Mouse (Mus musculus) embryonic fibroblast, embryonic 13.5 days (primary cell): ENCODE results near the gene Entpd2. TPM values are rescaled to one million over a fixed set of nuclear protein-coding genes. Genes with fewer than 3 reads are reported as not detected.

Source experiments
- H3K27ac ChIP-seq: 2 replicates; pipeline ENCODE4 v1.5.1; 2012; ENCODE audit warnings: low read length, control low read depth, inconsistent platforms; ENCODE audit not compliant: insufficient read depth
- H3K4me1 ChIP-seq: 2 replicates; pipeline ENCODE4 v1.6.1; 2011; ENCODE audit warnings: low read length; ENCODE audit not compliant: control insufficient read depth, insufficient read depth
- H3K4me3 ChIP-seq: 2 replicates; pipeline ENCODE4 v1.5.1; 2011; ENCODE audit warnings: mild to moderate bottlenecking, control low read depth, low read length; ENCODE audit not compliant: insufficient read depth
- CTCF ChIP-seq: IDR thresholded peaks from 2 replicates; pipeline ENCODE4 v1.5.1; 2011; ENCODE audit warnings: mild to moderate bottlenecking, control low read depth, low read length, moderate library complexity, borderline replicate concordance; ENCODE audit not compliant: insufficient read depth
- POLR2A ChIP-seq: IDR thresholded peaks from 2 replicates; pipeline ENCODE4 v1.6.1; 2011; ENCODE audit warnings: low read depth, mild to moderate bottlenecking, control low read depth, low read length, moderate library complexity
- polyA plus RNA-seq: library from polyadenylated mRNA; stranded (reverse); fragments of >200 nt; gene quantifications from 2 replicates; pipeline ENCODE4 v1.2.4, GENCODE M21; 2011; ENCODE audit warnings: low read depth; ENCODE audit not compliant: missing spikeins, insufficient read length

Gene Entpd2
- polyA plus RNA-seq, 1 experiment: 2.2 TPM

DNA sequence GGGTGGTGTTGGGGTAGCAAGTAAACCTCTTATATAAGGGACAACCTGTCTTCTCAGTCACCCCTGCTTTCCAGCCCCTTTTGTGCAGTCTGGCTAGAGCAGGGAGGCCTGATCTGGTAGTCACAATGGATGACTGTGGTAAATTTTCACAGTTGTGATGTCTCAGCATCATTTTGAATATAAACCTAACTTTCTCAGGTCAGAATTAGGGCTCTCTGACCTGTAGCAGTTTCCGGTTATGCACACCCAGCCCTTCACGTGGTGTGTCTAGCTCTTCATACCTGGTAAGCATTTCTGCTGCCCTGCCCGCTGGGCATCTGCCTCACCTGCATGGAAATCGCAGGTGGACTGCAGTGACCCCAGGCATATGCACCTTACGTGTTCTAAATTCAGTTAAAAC lies 31.6 kb downstream of the Entpd2 start:
- TF ChIP-seq CTCF (no peak), POLR2A (no peak)
- Histone ChIP-seq H3K4me1 (no peaks in the 10 kb centered on the region), H3K4me3 (no peak overlapping the region), H3K27ac (no peak overlapping the region)

DNA sequence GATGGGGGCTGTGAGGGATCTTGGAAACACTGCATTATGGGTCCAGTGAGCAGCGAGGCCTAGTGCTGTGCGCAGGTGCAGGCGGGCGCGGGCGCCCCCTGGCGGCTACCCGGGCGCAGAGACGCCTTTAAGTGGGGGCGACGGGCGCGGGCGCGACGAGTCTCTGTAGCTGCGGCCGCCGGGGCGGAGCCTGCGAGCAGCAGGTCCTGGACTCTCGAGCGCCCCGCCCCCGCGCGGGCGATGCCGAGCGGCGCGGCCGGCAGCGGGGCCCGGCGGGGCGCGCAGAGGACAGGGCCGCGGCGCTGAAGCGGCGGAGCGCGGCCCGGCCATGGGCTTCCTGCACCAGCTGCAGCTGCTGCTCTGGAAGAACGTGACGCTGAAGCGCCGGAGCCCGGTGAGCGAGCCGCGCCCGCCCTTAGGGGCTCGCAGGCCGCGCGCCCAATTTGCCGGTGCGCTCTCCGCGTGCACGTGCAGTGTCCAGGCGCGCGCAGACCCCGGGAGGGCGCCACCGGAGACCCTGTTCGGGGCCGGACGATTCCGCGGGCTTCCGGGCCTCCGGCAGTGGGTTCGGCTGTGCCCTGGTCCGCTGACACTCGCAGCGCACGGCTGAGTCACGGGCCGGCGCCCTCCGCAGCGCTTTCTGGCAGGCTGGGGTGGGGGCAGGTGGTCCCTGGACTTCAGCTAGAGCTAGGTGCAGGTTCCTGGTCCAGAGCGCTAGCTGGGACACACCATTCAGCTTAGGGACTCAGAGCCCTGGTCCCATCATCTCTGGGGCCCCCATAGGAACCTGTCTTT lies 33.0 kb downstream of the Entpd2 start, which contains the start of gene Abca2:
Gene Abca2, plus strand, starts transcription at position 262 of the 795 bp plus-strand sequence.
- no peak within 1 kb of the TSS for H3K27ac ChIP-seq
- peak within 1 kb of the TSS; percentile 48 for H3K4me3 ChIP-seq
- no peaks in the 10 kb centered on the region for H3K4me1 ChIP-seq
- TF ChIP-seq POLR2A (peak; percentile 27; the same call in 1 of the 2 replicates), CTCF (peak; percentile 76)

GRCm38 (mm10) chr2:25429435-25430180 lies 33.9 kb downstream of the Entpd2 start:
- TF ChIP-seq POLR2A: no peak
- TF ChIP-seq CTCF: no peak
- no peak overlapping the region for H3K27ac ChIP-seq
- H3K4me3 ChIP-seq: peak overlapping the region; percentile 48; the same call in 1 of the 2 replicates
- H3K4me1 ChIP-seq: no peaks in the 10 kb centered on the region

DNA sequence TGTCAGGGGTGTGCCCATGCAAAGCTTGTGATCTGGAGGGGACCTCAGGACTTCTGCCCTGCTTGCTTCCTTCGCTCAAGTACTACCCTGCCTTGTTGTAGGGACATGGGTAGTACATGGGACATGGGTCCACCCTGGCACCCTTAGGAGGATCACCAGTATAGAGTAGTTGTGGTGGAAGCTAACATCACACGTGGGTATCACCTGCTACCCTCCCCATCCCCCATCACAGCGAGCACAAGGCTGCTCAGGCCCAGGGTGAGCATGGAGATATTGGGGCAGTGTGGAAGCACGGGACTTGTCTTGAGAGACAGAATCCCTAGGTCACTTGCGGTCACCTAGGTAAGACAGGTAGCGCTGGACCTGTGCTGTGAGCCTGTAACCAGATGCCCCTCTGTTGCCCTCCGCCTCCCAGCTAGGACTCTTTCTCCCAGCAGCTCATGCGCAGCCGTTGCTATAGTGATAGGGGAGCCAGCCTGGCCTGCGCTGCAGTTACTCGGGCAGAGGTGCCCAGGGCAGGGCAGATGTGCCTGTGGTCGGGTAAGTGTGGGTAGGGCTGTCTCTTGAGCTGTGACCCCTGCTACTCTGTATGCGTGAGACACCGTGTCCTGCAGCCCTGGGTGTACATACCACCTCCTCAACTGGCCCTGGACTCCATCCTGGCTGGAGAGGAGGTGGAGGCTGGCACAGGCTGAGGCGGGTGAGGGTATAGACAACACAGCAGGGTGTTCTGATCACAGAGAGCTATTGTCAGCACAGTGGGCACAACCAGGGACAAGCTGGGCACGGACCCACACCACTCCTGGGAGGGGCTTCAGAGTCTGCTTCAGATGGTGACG lies 34.9 kb downstream of the Entpd2 start:
- TF ChIP-seq POLR2A (no peak), CTCF (no peak)
- H3K27ac ChIP-seq: no peak overlapping the region
- no peaks in the 10 kb centered on the region for H3K4me1 ChIP-seq
- no peak overlapping the region for H3K4me3 ChIP-seq

- Histone ChIP-seq H3K4me3 (no peak overlapping the region), H3K27ac (no peak overlapping the region), H3K4me1 (no peaks in the 10 kb centered on the region)
- no peak for TF ChIP-seq POLR2A
- TF ChIP-seq CTCF: no peak
Observed at GRCm38 (mm10) chr2:25431308-25431855, 35.7 kb downstream of the Entpd2 start.

DNA sequence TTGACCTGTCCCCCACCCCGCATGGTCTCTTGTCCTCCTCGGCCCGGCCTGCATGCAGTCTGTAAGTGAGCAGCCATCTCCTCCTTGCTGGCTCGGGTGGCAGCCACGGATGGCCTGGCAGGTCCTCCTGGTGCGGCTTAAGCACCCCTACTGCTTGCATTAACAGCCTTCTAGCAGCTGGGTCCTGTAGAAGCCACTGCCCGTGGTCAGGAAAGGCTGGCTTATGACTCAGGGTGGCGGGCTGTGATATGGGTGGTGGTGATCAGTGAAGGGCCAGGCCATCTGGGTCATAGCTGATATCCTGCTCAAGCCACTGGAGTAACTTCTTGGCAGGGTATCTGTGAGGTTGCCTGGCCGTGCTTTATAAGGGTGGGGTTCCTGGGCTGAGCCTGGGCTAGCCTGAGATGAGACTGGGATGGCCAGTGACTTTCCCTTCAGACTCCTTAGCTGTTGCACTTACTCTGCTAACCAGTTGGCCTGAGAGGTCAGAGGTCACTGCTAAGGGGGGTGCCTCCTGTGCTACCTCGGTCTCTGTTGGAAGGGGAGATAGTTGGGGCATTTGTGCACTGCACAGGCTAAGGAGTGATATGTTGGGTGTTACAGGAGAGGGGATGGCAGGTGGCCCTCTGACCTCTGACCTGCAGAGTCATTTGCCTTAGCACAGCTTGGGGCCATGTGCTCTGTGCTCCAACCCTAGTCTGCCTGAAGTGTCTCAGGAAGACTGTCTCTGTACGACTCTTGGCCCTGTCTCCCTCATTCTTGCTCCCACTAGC lies 36.8 kb downstream of the Entpd2 start:
- H3K4me1 ChIP-seq: no peaks in the 10 kb centered on the region
- no peak overlapping the region for H3K4me3 ChIP-seq
- no peak overlapping the region for H3K27ac ChIP-seq
- no peak for TF ChIP-seq POLR2A
- TF ChIP-seq CTCF: no peak

GRCm38 (mm10) chr2:25433101-25433500 lies 37.4 kb downstream of the Entpd2 start:
- Histone ChIP-seq H3K27ac (no peak overlapping the region), H3K4me3 (no peak overlapping the region), H3K4me1 (no peaks in the 10 kb centered on the region)
- no peak for TF ChIP-seq POLR2A
- TF ChIP-seq CTCF: no peak

- Histone ChIP-seq H3K27ac (no peak overlapping the region), H3K4me3 (no peak overlapping the region), H3K4me1 (no peaks in the 10 kb centered on the region)
- TF ChIP-seq POLR2A (no peak), CTCF (no peak)
Observed at GRCm38 (mm10) chr2:25434292-25434691, 38.6 kb downstream of the Entpd2 start.

- H3K4me3 ChIP-seq: no peak overlapping the region
- no peaks in the 10 kb centered on the region for H3K4me1 ChIP-seq
- H3K27ac ChIP-seq: no peak overlapping the region
- TF ChIP-seq CTCF (no peak), POLR2A (no peak)
Observed at GRCm38 (mm10) chr2:25436286-25436820, 40.7 kb downstream of the Entpd2 start.
